Mouse (Mus musculus) CD8-positive naive resting alpha-beta T cell, adult 57 days (primary cell): Measurements from ENCODE around the gene Tulp3. TPM values are rescaled to one million over a fixed set of nuclear protein-coding genes. Genes with fewer than 3 reads are reported as not detected.

ENCODE experiments used
- total RNA-seq: library from RNA; stranded (reverse); gene quantifications from one replicate; pipeline ENCODE4 v1.2.4, GENCODE M21; 2023

Tulp3 gene
- total RNA-seq = 10.3 TPM

GRCm38 (mm10) chr6:128355726-128356416 is at the start of gene Tulp3:
Gene Tulp3, minus strand, starts transcription at chr6:128355851.

GRCm38 (mm10) chr6:128398996-128399395 is 43.3 kb upstream of the Tulp3 start, which contains the start of gene Nrip2:
Gene Nrip2, plus strand, starts transcription at chr6:128399296.

GRCm38 (mm10) chr6:128375192-128375591 is 19.5 kb upstream of the Tulp3 start, which contains the start of the genes Tex52 and Gm44596:
Gene Tex52, plus strand, starts transcription at chr6:128375456.
Gene Gm44596, plus strand, starts transcription at chr6:128375503.

GRCm38 (mm10) chr6:128362381-128363006 is 6.8 kb upstream of the Tulp3 start, which contains the start of the genes Rhno1 and Foxm1:
Gene Rhno1, minus strand, starts transcription at chr6:128362911.
Gene Foxm1, plus strand, starts transcription at chr6:128362967.

GRCm38 (mm10) chr6:128300134-128301001 is 55.3 kb downstream of the Tulp3 start, which contains the start of gene Tead4:
Gene Tead4, minus strand, starts transcription at chr6:128300823.

Other genes starting within 250 kb of the Tulp3 start
- 12.2 TPM for gene Tspan9, start 212.3 kb downstream of the Tulp3 start, total RNA-seq
- not detected for gene Tead4, start 55.0 kb downstream of the Tulp3 start, total RNA-seq
- 41.6 TPM for gene Rhno1, start 7.1 kb upstream of the Tulp3 start, total RNA-seq
- gene Foxm1, start 7.1 kb upstream of the Tulp3 start, total RNA-seq = 7.1 TPM
- not detected for gene Tex52, start 19.6 kb upstream of the Tulp3 start, total RNA-seq
- not detected for gene Gm44596, start 19.7 kb upstream of the Tulp3 start, total RNA-seq
- gene Nrip2, start 43.4 kb upstream of the Tulp3 start, total RNA-seq = not detected
- gene Itfg2, start 69.1 kb upstream of the Tulp3 start, total RNA-seq = 59.7 TPM
- gene Fkbp4, start 82.8 kb upstream of the Tulp3 start, total RNA-seq = 89.4 TPM
- gene Pzp, start 170.9 kb upstream of the Tulp3 start, total RNA-seq = not detected
- not detected for gene A2ml1, start 225.8 kb upstream of the Tulp3 start, total RNA-seq